Mouse (Mus musculus): Measurements from ENCODE around the gene Frmd4b.
"Not testable (repeated sequence)": the region's sequence is repeated elsewhere in the genome, so short reads cannot be mapped to it uniquely, and the experiment has no call there.

The Frmd4b gene

GRCm38 (mm10) chr6:97463898-97464524, 153.3 kb downstream of the Frmd4b start:
- peak; percentile 90 to 91 for DNase-seq

GRCm38 (mm10) chr6:97462421-97462820, 154.9 kb downstream of the Frmd4b start:
- no peak for DNase-seq

- no peak for DNase-seq
Measured at GRCm38 (mm10) chr6:97459112-97459511, 158.2 kb downstream of the Frmd4b start.

GRCm38 (mm10) chr6:97458358-97458757, 159.0 kb downstream of the Frmd4b start:
- DNase-seq: no peak

- DNase-seq: peak in 1 of 2 experiments; percentile 45
Measured at GRCm38 (mm10) chr6:97457954-97458353, 159.4 kb downstream of the Frmd4b start.

- DNase-seq: peak; percentile 42 to 52
Measured at GRCm38 (mm10) chr6:97457210-97457609, 160.1 kb downstream of the Frmd4b start.

- DNase-seq: no peak
Measured at GRCm38 (mm10) chr6:97452223-97452622, 165.1 kb downstream of the Frmd4b start.

GRCm38 (mm10) chr6:97449806-97450205, 167.5 kb downstream of the Frmd4b start:
- peak in 1 of 2 experiments; percentile 59 for DNase-seq

GRCm38 (mm10) chr6:97447020-97447419, 170.3 kb downstream of the Frmd4b start:
- peak; percentile 88 to 93 for DNase-seq

- DNase-seq: no peak
Measured at GRCm38 (mm10) chr6:97444145-97444544, 173.2 kb downstream of the Frmd4b start.

- no peak for DNase-seq
Measured at GRCm38 (mm10) chr6:97443522-97443921, 173.8 kb downstream of the Frmd4b start.

- DNase-seq: no peak
Measured at GRCm38 (mm10) chr6:97441357-97441756, 176.0 kb downstream of the Frmd4b start.

GRCm38 (mm10) chr6:97438918-97439645, 178.3 kb downstream of the Frmd4b start:
- no peak for DNase-seq

- no peak for DNase-seq
Measured at GRCm38 (mm10) chr6:97434753-97435152, 182.6 kb downstream of the Frmd4b start.

- no peak for DNase-seq
Measured at GRCm38 (mm10) chr6:97431309-97432004, 185.9 kb downstream of the Frmd4b start.

- DNase-seq: no peak
Measured at GRCm38 (mm10) chr6:97430519-97430918, 186.8 kb downstream of the Frmd4b start.

- DNase-seq: peak in 1 of 2 experiments; percentile 39
Measured at GRCm38 (mm10) chr6:97429688-97430343, 187.5 kb downstream of the Frmd4b start.

GRCm38 (mm10) chr6:97419771-97420446, 197.4 kb downstream of the Frmd4b start:
- peak; percentile 66 to 84 for DNase-seq

- DNase-seq: peak; percentile 52 to 76
Measured at GRCm38 (mm10) chr6:97416972-97417554, 200.3 kb downstream of the Frmd4b start.

GRCm38 (mm10) chr6:97415578-97415977, 201.8 kb downstream of the Frmd4b start:
- not testable (repeated sequence) for DNase-seq

GRCm38 (mm10) chr6:97413453-97413852, 203.9 kb downstream of the Frmd4b start:
- peak in 1 of 2 experiments; percentile 51 for DNase-seq

- no peak for DNase-seq
Measured at GRCm38 (mm10) chr6:97412403-97412802, 204.9 kb downstream of the Frmd4b start.

Data from kidney, adult 8-10 months (tissue).